Mouse (Mus musculus): ENCODE results near the gene Dnajb14.

GRCm38 (mm10) chr3:137849697-137850096 lies 17.8 kb upstream of the Dnajb14 start:
- TF ChIP-seq POLR2A (IDR thresholded peaks at IDR 0.05; ENCODE audit: insufficient read depth, low read depth, low read length) (no peak), CTCF (IDR thresholded peaks at IDR 0.05; ENCODE audit: insufficient read depth, low read depth, low read length) (no peak)

Measured in olfactory bulb, adult 2 months (tissue).